Mouse (Mus musculus): ENCODE measurements around the gene Nol9.
A peak's percentile ranks its signal among the peaks of the same experiment; 100 is the strongest.

Nol9 gene

DNA sequence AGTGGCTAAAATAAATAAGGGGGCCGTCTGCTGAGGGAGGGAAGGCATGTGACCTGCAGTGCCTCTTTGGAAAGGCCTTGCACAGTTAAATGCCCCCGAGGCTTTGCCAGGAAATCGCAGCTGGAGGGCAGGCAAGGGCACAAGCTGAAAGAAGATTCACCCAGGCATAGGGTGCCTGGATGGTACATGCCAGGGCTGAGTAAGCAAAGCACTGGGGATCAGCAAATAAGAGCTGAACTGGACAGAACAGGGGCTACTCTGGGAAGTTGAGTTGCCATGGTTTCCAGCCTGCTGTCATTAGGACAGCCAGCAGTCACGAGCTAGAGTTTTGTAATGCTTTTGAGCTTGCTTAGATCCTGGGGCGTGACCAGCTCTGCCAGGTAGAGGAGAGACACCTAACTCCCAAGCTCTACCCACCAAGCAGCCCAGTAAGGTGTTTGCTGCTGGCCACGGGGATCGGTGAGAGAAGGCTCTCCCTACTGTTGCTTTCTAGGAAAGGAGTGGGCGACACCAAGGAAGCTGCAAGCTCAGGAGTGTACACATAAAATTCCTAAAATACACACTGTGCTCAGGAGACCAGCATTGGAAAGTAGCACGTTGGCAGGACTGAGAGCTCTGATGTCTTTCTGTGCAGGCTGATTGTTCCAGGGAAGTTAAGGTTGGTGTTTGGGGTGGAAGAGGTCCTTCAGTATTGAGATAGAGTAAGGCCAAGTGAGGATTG is 23.4 kb downstream of the Nol9 start:
- DNase-seq (ENCODE audit: low read depth, low spot score) = no peak

GRCm38 (mm10) chr4:152067280-152067679 is 28.2 kb downstream of the Nol9 start:
- no peak for DNase-seq (ENCODE audit: low read depth, low spot score)

DNA sequence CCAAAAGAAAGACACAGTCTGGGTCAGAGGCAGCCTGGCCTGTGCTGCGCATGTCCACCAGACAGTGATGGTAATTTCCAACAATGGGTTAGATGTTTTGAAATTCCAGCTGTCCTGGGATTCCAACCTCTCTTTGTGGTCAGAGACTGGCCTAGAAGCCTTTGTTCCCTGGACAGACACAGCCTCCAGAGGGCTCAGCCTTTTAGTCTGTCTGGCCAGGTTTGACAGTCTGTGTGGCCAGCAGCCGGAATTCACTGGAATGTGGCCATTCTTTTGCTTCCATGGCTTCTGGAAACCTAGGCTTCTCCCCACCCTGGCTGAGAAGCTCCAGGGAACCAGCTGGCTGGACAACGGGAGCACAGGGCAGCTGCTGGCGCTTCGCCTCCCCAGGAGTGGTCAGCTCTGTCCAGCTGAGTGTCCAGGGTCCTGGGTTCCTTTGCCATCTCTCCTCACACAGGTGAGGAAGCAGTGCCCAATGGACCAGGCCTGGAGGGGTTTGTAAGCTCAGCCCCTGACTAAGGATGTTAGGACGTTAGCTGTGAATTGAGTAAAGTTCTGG is 29.1 kb downstream of the Nol9 start:
- no peak for DNase-seq (ENCODE audit: low read depth, low spot score)

DNA sequence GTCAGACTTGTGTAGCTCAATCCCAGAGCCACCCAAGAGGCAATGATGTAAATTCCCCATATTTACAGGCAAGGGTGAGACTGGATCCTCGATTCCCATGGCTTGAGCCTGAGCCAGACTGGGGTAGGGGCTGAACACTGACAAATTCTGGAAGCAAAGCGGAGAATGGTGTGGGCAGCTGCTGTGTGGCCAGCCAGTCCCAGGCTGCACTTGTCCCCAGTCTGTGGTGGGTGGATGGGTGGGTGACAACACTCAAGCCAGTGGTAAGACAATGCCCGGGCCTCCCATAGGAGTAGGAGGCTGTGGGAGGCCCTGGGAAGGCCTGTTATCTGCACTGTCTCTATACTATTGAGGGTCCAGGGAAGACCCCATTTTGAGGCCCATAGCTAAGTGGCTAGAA is 30.1 kb downstream of the Nol9 start:
- DNase-seq (ENCODE audit: low read depth, low spot score) = no peak

DNA sequence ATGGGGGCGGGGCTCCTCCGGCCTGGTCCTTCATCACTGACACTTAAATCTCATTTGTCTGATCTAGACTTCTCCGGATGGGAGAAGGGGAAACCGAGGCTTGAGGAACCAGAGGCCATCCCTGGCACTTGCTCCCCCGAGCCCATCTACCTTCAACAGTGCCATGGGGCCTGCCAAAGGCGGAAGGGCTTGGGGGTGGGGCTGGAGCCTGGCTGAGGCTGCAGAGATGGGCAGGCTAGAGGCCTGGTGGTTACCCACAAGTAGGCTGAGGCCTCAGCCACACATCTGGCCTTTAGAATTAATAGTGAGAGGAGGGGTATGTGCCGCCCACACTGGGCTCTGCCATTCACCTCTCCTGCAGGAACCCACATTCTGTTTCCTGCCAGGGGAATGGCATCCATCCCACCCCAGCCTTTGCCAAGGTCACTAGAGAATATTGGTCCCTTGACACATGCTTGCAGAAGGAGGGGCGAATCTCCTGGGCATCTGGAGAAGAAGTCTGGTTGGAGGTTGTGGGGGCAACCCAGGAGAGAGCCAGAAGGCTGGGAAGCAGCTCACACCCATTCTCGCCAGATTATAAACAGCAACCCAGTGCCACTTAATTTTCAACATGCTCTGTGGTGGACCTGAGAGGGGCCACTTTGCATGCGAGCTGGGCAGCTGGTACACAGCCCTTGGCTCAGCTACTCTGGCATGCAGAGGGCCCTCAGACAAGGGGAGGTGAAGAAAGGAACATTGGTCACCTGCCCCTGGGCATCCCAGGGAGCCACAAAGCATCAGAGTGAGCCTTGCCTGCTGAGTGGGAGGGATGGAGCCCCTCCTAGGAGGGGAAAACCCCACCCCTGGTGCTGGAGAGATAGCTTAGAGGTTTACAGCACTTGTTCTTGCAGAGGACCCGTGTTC is 31.6 kb downstream of the Nol9 start:
- DNase-seq (ENCODE audit: low read depth, low spot score) = no peak

- no peak for DNase-seq (ENCODE audit: low read depth, low spot score)
Measured at GRCm38 (mm10) chr4:152072121-152072601, 33.0 kb downstream of the Nol9 start, which contains the start of gene Plekhg5. Plekhg5 (plus strand) TSS chr4:152072498.

GRCm38 (mm10) chr4:152072655-152073054 is 33.5 kb downstream of the Nol9 start:
- DNase-seq (ENCODE audit: low read depth, low spot score) = no peak

DNA sequence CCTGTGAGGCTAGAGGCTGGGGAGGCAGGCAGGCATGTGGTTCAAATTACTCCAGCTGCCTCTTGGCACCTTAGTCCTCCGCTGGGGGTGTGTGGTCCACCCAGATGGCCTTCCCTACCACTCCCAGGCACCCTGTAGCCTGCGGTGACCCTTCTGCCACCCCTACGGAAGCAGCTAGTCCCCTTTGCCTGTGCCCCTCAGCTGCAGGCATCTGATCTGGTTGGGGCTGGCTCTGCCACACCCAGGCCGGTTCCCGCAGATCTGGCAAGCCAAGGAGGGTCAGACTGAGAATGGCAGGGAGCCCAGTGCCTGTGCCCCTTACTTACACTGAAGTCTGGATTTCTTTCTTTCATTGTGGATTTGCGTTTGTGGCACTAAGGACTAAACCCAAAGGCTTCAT is 34.6 kb downstream of the Nol9 start:
- no peak for DNase-seq (ENCODE audit: low read depth, low spot score)

GRCm38 (mm10) chr4:152074548-152074947 is 35.4 kb downstream of the Nol9 start:
- DNase-seq (ENCODE audit: low read depth, low spot score) = no peak

- DNase-seq (ENCODE audit: low read depth, low spot score) = no peak
Measured at GRCm38 (mm10) chr4:152077191-152077590, 38.1 kb downstream of the Nol9 start.

DNA sequence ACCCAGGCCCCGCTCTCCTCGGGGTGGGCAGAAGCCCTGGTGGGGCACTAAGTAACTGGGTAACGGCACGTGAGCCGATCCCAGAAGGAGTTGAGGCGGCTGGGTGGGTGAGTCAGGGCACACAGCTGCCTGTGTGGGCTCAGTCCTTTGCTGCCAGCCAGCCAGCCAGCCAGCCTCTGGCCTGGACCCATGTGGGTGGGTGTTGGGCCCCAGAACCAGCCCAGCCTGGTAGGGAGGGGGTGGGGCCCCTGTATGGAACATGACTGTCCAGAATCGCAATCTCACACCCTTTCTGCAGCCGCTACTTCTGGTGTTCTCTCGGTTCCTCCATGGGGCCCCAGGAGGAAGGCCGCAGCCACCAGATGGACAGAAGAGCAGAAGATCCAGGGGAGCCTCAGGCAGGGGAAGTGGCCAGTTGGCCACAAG is 39.0 kb downstream of the Nol9 start:
- no peak for DNase-seq (ENCODE audit: low read depth, low spot score)

GRCm38 (mm10) chr4:152079261-152079660 is 40.1 kb downstream of the Nol9 start:
- DNase-seq (ENCODE audit: low read depth, low spot score) = no peak

DNA sequence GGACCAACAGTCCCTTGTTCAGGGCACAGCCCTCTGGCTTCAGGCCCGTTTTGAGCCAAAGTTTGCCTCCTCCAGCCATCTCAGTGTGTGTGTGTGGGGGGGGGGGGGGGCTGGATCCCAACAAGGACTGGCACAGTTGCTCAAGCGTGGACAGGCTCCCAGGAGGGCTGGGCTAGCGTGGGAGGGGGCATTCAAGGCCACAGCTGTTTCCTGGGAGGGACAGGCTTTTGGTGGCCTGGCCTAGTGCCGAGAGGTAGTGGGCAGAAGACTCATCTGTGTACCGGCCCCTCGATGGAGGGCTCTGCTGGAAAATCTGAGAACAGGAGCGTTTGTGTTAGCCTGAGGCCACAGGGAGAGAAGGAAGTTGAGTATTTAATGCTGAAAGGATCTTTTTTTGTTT is 40.8 kb downstream of the Nol9 start:
- no peak for DNase-seq (ENCODE audit: low read depth, low spot score)

GRCm38 (mm10) chr4:152083611-152084220 is 44.6 kb downstream of the Nol9 start:
- no peak for DNase-seq (ENCODE audit: low read depth, low spot score)

DNA sequence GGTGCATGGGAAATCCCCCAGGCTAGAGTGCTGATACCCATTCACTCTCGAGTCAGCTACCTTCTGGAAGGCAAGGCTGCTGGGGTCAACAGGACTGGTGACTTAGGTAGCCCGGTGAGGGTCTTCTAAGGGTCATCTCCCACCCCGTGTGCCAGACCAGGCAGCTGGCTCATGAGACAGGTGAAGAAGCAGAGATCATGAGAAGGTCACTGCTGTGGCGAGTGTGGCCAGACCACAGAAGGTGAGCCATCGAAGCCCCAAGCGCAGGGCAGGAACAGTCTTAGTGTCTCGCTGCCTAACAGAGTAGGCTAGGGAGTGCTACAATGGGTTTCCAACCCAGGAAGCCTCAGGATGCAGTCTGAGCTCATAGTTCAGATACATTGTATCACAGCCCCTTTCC is 45.5 kb downstream of the Nol9 start:
- no peak for DNase-seq (ENCODE audit: low read depth, low spot score)

DNA sequence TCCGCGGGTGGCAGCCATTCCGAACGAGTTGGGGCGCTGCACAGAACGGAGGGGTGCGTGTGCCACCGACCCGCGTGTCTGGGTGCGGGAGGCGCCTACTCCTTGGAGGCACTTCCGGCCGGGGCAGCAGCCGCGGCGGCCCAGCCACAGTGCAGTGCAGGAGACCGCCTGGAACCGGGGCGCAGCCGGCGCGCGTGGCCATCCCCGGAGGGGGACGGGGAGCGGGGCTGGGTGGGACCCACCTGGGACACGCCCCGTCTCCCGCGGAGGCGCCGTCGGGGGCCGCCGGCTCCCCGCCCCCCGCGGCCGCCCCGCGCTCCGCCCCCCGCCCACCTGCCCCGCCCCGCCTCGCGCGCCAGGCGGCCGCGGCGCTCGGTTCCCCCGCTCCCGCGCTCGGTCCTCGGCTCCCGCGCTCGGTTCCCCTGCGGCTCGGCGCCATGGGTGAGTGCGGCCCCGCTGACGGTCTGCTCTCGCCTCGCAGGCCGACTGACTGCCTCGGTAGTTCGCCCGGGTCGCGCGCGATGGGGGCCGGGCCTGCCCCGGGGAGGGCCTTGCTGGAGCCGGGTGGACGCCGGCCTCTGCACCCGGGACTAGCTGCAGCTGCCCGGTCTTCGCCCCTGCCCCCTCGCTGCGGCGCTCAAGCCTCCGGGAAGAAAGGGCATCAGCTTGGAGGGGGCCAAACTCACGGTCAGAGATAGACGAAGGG is 47.5 kb downstream of the Nol9 start:
- no peak for DNase-seq (ENCODE audit: low read depth, low spot score)

GRCm38 (mm10) chr4:152087211-152088081 is 48.3 kb downstream of the Nol9 start:
- no peak for DNase-seq (ENCODE audit: low read depth, low spot score)

DNA sequence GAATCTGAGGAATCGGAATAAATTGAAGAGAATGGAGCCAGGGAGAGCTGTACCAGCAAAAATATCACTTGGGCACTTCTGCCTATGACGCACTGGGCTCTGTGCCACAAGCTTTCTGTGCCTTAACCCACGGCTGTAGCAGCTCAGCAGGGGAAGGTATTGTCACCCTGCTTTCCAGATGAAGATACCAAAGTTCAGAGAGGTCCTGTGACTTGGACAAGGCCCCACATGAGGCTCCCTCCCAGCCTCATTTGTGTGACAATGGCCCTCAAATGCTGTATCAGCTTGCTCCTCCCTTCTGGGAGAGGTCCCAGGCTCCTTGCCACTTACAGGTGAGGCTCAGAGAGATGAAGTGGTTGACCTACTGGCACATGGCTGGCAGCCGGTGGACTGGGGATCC is 49.0 kb downstream of the Nol9 start:
- DNase-seq (ENCODE audit: low read depth, low spot score) = no peak

- peak; percentile 14 for DNase-seq (ENCODE audit: low read depth, low spot score)
Measured at GRCm38 (mm10) chr4:152088556-152089120, 49.5 kb downstream of the Nol9 start.

- no peak for DNase-seq (ENCODE audit: low read depth, low spot score)
Measured at GRCm38 (mm10) chr4:152090191-152090590, 51.1 kb downstream of the Nol9 start.
